Mouse (Mus musculus) heart, postnatal 0 days (tissue): ENCODE data around the gene Chek2.

Experiments used
- CTCF ChIP-seq: IDR thresholded peaks from 2 replicates; pipeline ENCODE4 v1.5.1; 2016; ENCODE audit warnings: antibody characterized with exemption, control low read depth, low read depth
- EP300 ChIP-seq: IDR thresholded peaks from 2 replicates; pipeline ENCODE4 v1.6.1; 2016; ENCODE audit warnings: antibody characterized with exemption, low read depth

DNA sequence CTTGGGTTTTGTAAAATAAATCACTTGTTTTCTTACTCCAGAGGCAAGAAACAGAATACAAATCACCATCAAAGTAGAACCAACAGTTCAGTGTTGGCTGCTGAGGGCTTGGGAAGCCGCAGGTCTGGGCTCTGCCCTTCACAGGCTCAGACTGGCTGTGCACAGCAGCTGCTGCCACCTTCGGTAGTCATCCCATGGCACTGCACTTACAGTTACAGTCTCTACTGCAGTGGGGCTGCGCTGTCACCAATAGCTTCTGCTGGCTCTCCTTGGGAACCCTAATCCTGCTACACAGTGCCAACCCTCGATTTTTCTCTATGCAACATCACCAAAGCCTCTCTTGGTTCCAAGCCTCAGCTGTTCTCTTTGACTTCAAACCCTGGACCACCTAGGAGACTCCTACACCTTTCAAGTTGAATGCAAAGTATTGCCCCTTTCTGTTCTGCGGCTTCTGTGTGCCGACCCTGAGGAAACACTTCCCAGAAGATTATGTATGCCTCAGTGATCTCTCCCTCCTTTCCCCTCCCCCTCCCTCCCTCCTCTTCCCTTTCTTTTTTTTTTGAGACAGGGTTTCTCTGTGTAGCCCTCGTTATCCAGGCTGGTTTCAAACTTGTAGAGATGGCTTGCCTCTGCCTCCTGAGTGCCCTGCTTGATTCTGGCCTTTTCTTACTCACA lies 57.5 kb downstream of the Chek2 start:
- TF ChIP-seq CTCF, result no peak
- TF ChIP-seq EP300, result no peak
